Mouse (Mus musculus): Measurements from ENCODE around the gene Spats1. TPM values are rescaled to one million over a fixed set of nuclear protein-coding genes. Genes with fewer than 3 reads are reported as not detected.

Gene Spats1
- polyA plus RNA-seq, 1 experiment from 2014 or later: 0.62 TPM

GRCm38 (mm10) chr17:45487216-45487615 is 12.0 kb upstream of the Spats1 start:
- Histone ChIP-seq H3K4me3 (no peak overlapping the region), H3K4me2 (replicated peaks) (no peak overlapping the region), H3K9ac (no peak overlapping the region), H3K4me1 (no peaks in the 10 kb centered on the region), H3K27ac (no peak overlapping the region), H3K9me3 (replicated peaks) (no peaks in the 10 kb centered on the region), H3K36me3 (no peaks in the 10 kb centered on the region), H3K27me3 (peaks cover 4% of the 10 kb centered on the region; the same call in 1 of the 2 replicates)
- ATAC-seq (ENCODE audit: low FRiP score): no peak
- 16% methylated on average over 5 of the region's 5 CpGs for WGBS

- no peak overlapping the region for H3K9ac ChIP-seq
- no peaks in the 10 kb centered on the region for H3K36me3 ChIP-seq
- no peaks in the 10 kb centered on the region for H3K4me1 ChIP-seq
- H3K4me2 ChIP-seq (replicated peaks): no peak overlapping the region
- H3K27ac ChIP-seq: no peak overlapping the region
- H3K4me3 ChIP-seq: no peak overlapping the region
- 87% methylated on average over 7 of the region's 7 CpGs for WGBS
- peaks cover 9% of the 10 kb centered on the region; the same call in 1 of the 2 replicates for H3K9me3 ChIP-seq (replicated peaks)
- ATAC-seq (ENCODE audit: low FRiP score): no peak
- peaks cover 4% of the 10 kb centered on the region; the same call in 1 of the 2 replicates for H3K27me3 ChIP-seq
Measured at GRCm38 (mm10) chr17:45485581-45485980, 10.4 kb upstream of the Spats1 start.

- 0 out of 2 replicates have a peak, but pooled peaks cover 6% of the 10 kb centered on the region for H3K4me1 ChIP-seq
- no peak overlapping the region for H3K9ac ChIP-seq
Measured at GRCm38 (mm10) chr17:45480429-45480828, 5.2 kb upstream of the Spats1 start.

GRCm38 (mm10) chr17:45478234-45478825 is 3.1 kb upstream of the Spats1 start:
- Histone ChIP-seq H3K4me3 (no peak overlapping the region), H3K27ac (no peak overlapping the region), H3K4me1 (peaks cover 13% of the 10 kb centered on the region), H3K36me3 (no peaks in the 10 kb centered on the region), H3K9ac (no peak overlapping the region), H3K27me3 (peaks cover 9% of the 10 kb centered on the region; the same call in 1 of the 2 replicates), H3K9me3 (replicated peaks) (peaks cover 9% of the 10 kb centered on the region; the same call in 1 of the 2 replicates), H3K4me2 (replicated peaks) (no peak overlapping the region)
- WGBS: 21% methylated on average over 12 of the region's 12 CpGs
- ATAC-seq (ENCODE audit: low FRiP score): peak; percentile 21; the same call in 1 of the 2 replicates

More at GRCm38 (mm10) chr17:45480429-45480828, 5.2 kb upstream of the Spats1 start:
- no peak for ATAC-seq (ENCODE audit: low FRiP score)
- H3K4me2 ChIP-seq (replicated peaks): no peak overlapping the region
- WGBS: 37% methylated on average over 2 of the region's 2 CpGs
- peaks cover 9% of the 10 kb centered on the region; the same call in 1 of the 2 replicates for H3K27me3 ChIP-seq
- no peak overlapping the region for H3K4me3 ChIP-seq
- peaks cover 9% of the 10 kb centered on the region; the same call in 1 of the 2 replicates for H3K9me3 ChIP-seq (replicated peaks)
- no peaks in the 10 kb centered on the region for H3K36me3 ChIP-seq
- no peak overlapping the region for H3K27ac ChIP-seq

GRCm38 (mm10) chr17:45474146-45474545 is 1.1 kb downstream of the Spats1 start:
- Histone ChIP-seq H3K4me1 (peaks cover 13% of the 10 kb centered on the region), H3K36me3 (no peaks in the 10 kb centered on the region), H3K27ac (no peak overlapping the region), H3K9me3 (replicated peaks) (no peaks in the 10 kb centered on the region), H3K4me3 (peak overlapping the region; percentile 38), H3K27me3 (peaks cover 9% of the 10 kb centered on the region; the same call in 1 of the 2 replicates), H3K4me2 (replicated peaks) (peak overlapping the region; percentile 74), H3K9ac (no peak overlapping the region)
- peak; percentile 49 for ATAC-seq (ENCODE audit: low FRiP score)
- whole genome bisulfite sequencing: 73% methylated on average over 8 of the region's 8 CpGs

GRCm38 (mm10) chr17:45473667-45474066 is 1.5 kb downstream of the Spats1 start:
- no peak overlapping the region for H3K4me3 ChIP-seq
- no peaks in the 10 kb centered on the region for H3K36me3 ChIP-seq
- ATAC-seq (ENCODE audit: low FRiP score): no peak
- H3K4me1 ChIP-seq: peaks cover 13% of the 10 kb centered on the region
- H3K27me3 ChIP-seq: peaks cover 9% of the 10 kb centered on the region; the same call in 1 of the 2 replicates
- 82% methylated on average over 6 of the region's 6 CpGs for WGBS
- no peaks in the 10 kb centered on the region for H3K9me3 ChIP-seq (replicated peaks)
- H3K27ac ChIP-seq: no peak overlapping the region
- no peak overlapping the region for H3K9ac ChIP-seq
- no peak overlapping the region for H3K4me2 ChIP-seq (replicated peaks)

GRCm38 (mm10) chr17:45470726-45471125 is 4.5 kb downstream of the Spats1 start:
- H3K4me3 ChIP-seq: no peak overlapping the region
- no peak overlapping the region for H3K4me2 ChIP-seq (replicated peaks)
- peaks cover 8% of the 10 kb centered on the region for H3K4me1 ChIP-seq
- no peaks in the 10 kb centered on the region for H3K36me3 ChIP-seq
- H3K9ac ChIP-seq: no peak overlapping the region
- 84% methylated on average over 7 of the region's 7 CpGs for WGBS
- ATAC-seq (ENCODE audit: low FRiP score): no peak
- H3K27me3 ChIP-seq: 0 out of 2 replicates have a peak, but pooled peaks cover 2% of the 10 kb centered on the region
- no peak overlapping the region for H3K27ac ChIP-seq
- H3K9me3 ChIP-seq (replicated peaks): no peaks in the 10 kb centered on the region; the same call in none of the 2 replicates

- Histone ChIP-seq H3K4me3 (no peak overlapping the region), H3K4me1 (no peaks in the 10 kb centered on the region), H3K36me3 (no peaks in the 10 kb centered on the region), H3K9ac (no peak overlapping the region), H3K4me2 (replicated peaks) (no peak overlapping the region), H3K27me3 (no peaks in the 10 kb centered on the region), H3K9me3 (replicated peaks) (no peaks in the 10 kb centered on the region; the same call in none of the 2 replicates), H3K27ac (no peak overlapping the region)
- 78% methylated on average over 5 of the region's 5 CpGs for WGBS
- no peak for ATAC-seq (ENCODE audit: low FRiP score)
Measured at GRCm38 (mm10) chr17:45468302-45468701, 6.9 kb downstream of the Spats1 start.

- Histone ChIP-seq H3K9ac (no peak overlapping the region), H3K27me3 (no peaks in the 10 kb centered on the region)
- 64% methylated on average over 2 of the region's 2 CpGs for WGBS
Measured at GRCm38 (mm10) chr17:45466701-45467100, 8.5 kb downstream of the Spats1 start.

GRCm38 (mm10) chr17:45464255-45464654 is 11.0 kb downstream of the Spats1 start:
- WGBS: 84% methylated on average over 9 of the region's 9 CpGs

More at GRCm38 (mm10) chr17:45466701-45467100, 8.5 kb downstream of the Spats1 start:
- Histone ChIP-seq H3K9me3 (replicated peaks) (no peaks in the 10 kb centered on the region; the same call in none of the 2 replicates), H3K36me3 (no peaks in the 10 kb centered on the region), H3K27ac (no peak overlapping the region), H3K4me2 (replicated peaks) (no peak overlapping the region), H3K4me1 (no peaks in the 10 kb centered on the region), H3K4me3 (no peak overlapping the region)
- ATAC-seq (ENCODE audit: low FRiP score): no peak

GRCm38 (mm10) chr17:45462506-45462905 is 12.7 kb downstream of the Spats1 start:
- H3K9ac ChIP-seq: no peak overlapping the region
- peaks cover under 1% of the 10 kb centered on the region; the same call in 1 of the 2 replicates for H3K4me1 ChIP-seq
- no peaks in the 10 kb centered on the region; the same call in 1 of the 2 replicates for H3K9me3 ChIP-seq (replicated peaks)
- H3K27me3 ChIP-seq: no peaks in the 10 kb centered on the region
- no peak for ATAC-seq (ENCODE audit: low FRiP score)
- WGBS: 89% methylated on average over 4 of the region's 4 CpGs
- H3K4me2 ChIP-seq (replicated peaks): no peak overlapping the region
- no peak overlapping the region for H3K4me3 ChIP-seq
- no peaks in the 10 kb centered on the region for H3K36me3 ChIP-seq
- no peak overlapping the region for H3K27ac ChIP-seq

More at GRCm38 (mm10) chr17:45464255-45464654, 11.0 kb downstream of the Spats1 start:
- Histone ChIP-seq H3K9ac (no peak overlapping the region), H3K4me2 (replicated peaks) (no peak overlapping the region), H3K9me3 (replicated peaks) (no peaks in the 10 kb centered on the region; the same call in none of the 2 replicates), H3K4me1 (no peaks in the 10 kb centered on the region), H3K36me3 (no peaks in the 10 kb centered on the region), H3K4me3 (no peak overlapping the region), H3K27me3 (no peaks in the 10 kb centered on the region), H3K27ac (no peak overlapping the region)
- ATAC-seq (ENCODE audit: low FRiP score): no peak

GRCm38 (mm10) chr17:45459062-45459461 is 16.2 kb downstream of the Spats1 start:
- 92% methylated on average over 8 of the region's 8 CpGs for WGBS
- Histone ChIP-seq H3K27ac (no peak overlapping the region), H3K4me1 (peaks cover 14% of the 10 kb centered on the region), H3K9ac (no peak overlapping the region), H3K4me2 (replicated peaks) (no peak overlapping the region), H3K9me3 (replicated peaks) (no peaks in the 10 kb centered on the region), H3K36me3 (no peaks in the 10 kb centered on the region), H3K27me3 (no peaks in the 10 kb centered on the region), H3K4me3 (no peak overlapping the region)
- no peak for ATAC-seq (ENCODE audit: low FRiP score)

- no peaks in the 10 kb centered on the region for H3K9me3 ChIP-seq (replicated peaks)
- no peak overlapping the region for H3K4me2 ChIP-seq (replicated peaks)
- H3K4me3 ChIP-seq: no peak overlapping the region
- 80% methylated on average over 4 of the region's 4 CpGs for WGBS
- no peak overlapping the region for H3K9ac ChIP-seq
- H3K27ac ChIP-seq: no peak overlapping the region
- H3K27me3 ChIP-seq: no peaks in the 10 kb centered on the region
- no peaks in the 10 kb centered on the region for H3K36me3 ChIP-seq
- peaks cover 14% of the 10 kb centered on the region for H3K4me1 ChIP-seq
- no peak for ATAC-seq (ENCODE audit: low FRiP score)
Measured at GRCm38 (mm10) chr17:45458516-45458915, 16.7 kb downstream of the Spats1 start.
